Mouse (Mus musculus): Measurements from ENCODE around the gene Plekhm3. TPM values are rescaled to one million over a fixed set of nuclear protein-coding genes. Genes with fewer than 3 reads are reported as not detected.

Gene Plekhm3
- total RNA-seq, 2 experiments from 2014 or later: 8.3 to 9.6 TPM

DNA sequence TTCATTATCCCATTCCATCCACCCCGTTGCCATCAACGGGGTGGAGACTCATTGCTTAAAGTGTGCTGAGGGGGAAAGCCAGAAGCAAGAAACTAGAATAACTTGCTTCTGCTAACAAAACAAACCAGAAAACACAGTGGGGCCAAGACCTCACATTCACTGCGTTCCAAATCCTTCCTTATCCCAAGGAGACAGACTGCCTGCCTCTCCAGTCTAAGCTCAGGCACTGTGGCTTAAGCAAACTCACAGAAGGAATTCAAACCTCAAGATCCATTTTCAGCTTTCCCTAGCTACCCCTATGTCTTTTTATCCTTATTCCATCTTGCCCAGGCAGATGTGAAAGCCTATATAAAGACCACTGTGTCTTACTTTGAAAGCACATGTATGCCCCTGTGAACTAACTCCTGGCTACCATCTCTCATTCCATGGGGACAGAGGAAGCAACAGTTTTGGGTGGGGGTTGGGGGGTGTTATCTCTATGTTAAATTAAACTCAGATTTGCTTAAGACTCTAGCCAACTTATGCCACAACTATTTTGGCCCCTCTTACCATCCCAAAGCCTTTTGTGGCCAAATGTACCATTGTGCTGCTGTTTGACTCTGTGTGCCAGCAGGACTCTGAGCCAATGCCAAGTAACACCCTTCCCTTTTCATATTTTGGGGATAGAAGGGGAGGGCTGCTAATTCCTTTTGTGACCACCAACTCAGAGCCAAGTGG, 112.6 kb downstream of the Plekhm3 start:
- DNase-seq (ENCODE audit: low spot score): no peak
- intact Hi-C loops (cut with DNase I): loop anchor here (5.0 kb wide), 1 partner anchor 37 kb away; no protein-coding TSS in a partner anchor

DNA sequence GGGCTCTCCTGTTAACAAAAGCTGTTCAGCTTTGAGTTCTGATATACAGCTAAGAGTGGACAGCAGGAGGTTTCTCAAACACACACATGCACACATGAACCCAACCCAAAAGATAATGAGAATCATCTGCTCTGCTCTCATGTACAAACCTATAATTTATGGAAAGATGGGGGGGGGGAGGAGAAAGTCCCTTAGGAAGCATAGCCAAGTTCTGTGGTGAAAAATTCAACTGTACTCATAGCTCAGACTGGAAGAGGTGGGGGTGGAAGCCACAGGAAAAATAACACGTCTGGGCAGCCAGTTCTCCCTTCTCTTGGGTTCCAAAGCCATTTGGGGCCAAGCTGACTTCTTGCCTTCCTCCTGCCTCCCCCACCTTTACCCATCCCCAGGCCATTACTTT, 115.7 kb downstream of the Plekhm3 start:
- intact Hi-C loops (cut with DNase I): loop anchor here (5.0 kb wide), 1 partner anchor 34 kb away; no protein-coding TSS in a partner anchor
- no peak for DNase-seq (ENCODE audit: low spot score)

DNA sequence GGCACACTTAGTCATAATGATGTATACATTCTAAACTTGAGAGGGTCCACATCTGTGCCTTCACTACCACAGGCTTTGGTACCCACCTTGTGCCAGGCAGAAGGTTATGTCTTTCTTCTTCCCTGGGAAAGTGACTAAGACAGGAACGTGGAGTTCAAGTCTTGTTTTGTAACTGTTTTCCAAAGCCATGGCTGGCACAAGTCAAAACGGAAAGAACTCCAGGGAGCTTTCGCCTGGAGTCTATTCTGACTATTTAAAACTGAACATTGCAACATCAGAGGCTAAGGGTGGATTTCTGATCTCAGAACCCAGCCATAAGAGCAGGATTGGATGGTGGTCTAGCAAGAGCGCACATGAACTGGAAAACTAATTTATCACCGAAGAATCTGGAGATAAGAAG, 120.0 kb downstream of the Plekhm3 start:
- intact Hi-C loops (cut with DNase I): no loop called here
- DNase-seq (ENCODE audit: low spot score): no peak

DNA sequence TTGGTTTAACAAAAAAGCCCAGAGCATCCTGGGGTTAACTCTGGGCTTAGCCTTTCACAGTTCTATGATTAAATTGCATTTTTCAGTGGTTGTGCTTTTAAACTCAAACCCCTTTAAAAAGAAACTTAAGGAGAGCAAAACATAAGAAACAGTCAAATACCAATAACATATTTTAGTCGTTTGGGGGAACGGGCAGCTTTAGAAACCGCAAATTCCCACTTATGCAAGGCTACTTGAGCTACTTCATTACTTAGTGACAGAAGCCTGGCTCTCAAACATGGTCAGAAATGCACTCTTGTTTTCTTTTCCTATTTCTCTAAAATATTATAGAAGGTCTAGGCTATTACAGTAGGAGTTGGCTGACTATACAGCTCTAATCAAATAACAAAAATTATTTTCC, 120.5 kb downstream of the Plekhm3 start:
- no peak for DNase-seq (ENCODE audit: low spot score)
- intact Hi-C loops (cut with DNase I): no loop called here

DNA sequence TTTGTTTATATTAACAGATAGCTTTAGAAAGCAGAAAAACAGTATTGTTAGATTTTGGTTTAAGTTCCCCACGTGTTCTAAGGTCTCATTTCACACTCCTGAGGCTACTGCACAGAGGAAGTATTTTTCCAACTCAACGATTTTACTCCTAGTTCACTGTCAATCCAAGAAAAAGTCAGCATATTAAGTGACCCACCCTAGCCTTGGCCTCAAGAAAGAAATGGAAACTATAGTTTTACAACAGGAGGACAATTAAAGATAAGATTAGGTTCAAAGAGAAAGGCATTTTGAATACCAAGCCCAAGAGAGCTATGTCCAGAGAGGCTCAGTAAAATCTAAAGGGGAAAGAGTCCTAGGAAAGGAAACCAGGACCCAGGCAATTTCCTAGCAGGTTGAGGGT, 125.1 kb downstream of the Plekhm3 start:
- intact Hi-C loops (cut with DNase I): no loop called here
- DNase-seq (ENCODE audit: low spot score): no peak

DNA sequence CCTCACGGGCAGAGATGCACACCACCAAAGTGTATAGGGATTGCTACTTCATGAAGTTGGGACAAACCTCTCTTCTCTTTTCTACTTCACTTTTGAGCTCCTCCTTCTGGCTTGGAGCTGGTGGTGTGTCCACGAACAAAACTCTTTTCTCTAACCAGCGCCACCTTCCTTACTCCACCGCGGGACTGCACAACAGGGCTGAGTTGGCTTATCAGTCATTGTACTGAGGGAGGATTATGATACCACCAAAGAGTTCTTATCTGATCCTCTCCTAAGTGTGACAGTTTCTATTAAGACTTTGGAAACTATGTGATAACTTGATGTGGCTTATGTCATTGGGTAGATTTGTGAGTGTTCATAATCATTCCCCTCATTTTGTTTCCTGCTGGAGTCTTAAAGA, 129.2 kb downstream of the Plekhm3 start:
- DNase-seq (ENCODE audit: low spot score): no peak
- intact Hi-C loops (cut with DNase I): no loop called here

DNA sequence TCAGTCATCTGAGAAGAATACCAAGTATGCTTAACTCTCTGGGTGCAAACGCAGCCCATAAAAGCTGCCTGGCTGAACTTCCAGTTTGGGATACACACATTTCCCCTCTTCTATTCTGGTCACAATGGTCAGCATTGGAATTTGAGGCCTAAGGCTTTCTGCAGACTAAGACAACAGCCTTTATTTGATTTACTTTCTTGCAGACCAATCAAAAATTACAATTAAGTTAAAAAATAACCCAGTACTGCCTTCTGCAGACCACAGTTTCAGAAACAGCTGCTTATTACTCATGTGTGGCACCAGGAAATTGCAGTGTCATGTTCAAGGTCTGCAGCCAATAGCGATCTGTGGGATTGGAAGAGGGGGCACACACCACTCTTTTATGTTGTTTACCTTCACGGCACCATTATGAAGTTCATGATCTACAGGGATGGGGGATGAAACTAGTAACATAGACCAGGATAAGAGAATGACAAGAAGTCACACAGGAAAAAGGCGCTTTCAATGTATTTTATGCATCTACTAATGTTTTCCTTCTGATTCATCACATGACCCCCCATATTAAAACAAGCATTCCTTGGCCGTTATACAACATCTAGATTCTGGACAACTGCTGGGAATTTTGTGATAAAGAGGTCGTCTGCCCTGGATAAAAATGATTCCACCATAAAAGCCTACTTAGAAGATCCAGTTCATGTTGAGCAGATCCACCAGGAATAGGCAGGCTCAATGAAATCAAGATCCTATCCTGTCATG, 130.1 kb downstream of the Plekhm3 start:
- DNase-seq (ENCODE audit: low spot score): no peak

DNA sequence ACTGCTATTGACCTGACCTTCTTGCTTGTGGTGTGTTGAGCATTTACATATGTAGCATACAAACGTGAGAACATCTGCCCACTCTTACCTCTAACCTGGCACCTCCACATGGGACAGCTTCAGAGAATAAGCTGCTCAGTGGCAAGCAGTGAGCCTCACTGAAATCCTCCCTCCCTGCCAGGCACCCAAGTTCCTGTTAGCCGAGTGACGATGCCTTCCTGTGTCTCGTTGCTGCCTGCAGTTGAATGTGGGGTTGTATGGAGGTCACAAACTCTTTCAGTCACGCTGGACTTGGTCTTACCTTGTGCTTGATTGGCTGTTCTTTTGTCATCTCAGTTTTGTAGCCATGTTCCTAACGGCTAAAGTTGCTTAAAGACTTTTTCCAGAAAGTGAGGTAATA, 133.1 kb downstream of the Plekhm3 start:
- intact Hi-C loops (cut with DNase I): no loop called here
- no peak for DNase-seq (ENCODE audit: low spot score)

More for the DNA sequence above, 130.1 kb downstream of the Plekhm3 start:
- intact Hi-C loops (cut with DNase I): no loop called here

DNA sequence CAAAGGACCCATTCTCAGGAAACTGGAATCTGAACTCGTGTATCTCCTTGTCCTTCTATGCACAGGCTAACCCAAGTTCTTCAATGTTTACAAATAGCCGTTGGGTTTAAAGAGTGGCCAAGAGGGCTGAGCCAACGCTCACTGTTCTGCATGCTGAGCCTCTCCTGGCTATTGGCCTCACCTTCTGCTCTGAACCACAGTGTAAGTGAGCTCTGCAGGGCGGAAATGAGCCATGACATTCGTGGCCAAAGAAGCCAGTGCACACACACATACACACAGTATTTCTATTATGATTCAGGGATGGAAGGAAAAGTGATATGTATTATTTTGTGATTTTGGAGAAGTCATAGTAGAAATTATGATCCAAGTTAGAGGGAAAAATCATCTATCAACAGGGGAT, 138.9 kb downstream of the Plekhm3 start:
- DNase-seq (ENCODE audit: low spot score): no peak
- intact Hi-C loops (cut with DNase I): no loop called here

DNA sequence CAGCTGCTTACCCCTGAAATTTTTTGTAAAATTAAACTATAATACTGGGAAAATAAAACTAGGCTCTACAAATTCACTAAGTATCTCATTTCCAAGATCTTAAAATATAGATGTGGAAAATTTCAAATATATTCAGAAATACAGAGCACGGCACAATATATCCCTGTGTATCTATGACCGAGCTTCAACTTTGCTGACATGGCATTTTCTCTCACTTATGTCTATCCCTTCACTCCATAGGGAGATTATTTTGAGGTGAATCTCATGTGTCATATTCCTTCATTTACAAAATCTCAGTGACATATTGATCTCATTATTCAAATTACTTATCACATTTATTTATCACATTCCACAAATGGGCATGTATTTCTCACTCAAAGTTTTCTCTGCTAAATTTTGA, 143.4 kb downstream of the Plekhm3 start:
- intact Hi-C loops (cut with DNase I): no loop called here
- no peak for DNase-seq (ENCODE audit: low spot score)

DNA sequence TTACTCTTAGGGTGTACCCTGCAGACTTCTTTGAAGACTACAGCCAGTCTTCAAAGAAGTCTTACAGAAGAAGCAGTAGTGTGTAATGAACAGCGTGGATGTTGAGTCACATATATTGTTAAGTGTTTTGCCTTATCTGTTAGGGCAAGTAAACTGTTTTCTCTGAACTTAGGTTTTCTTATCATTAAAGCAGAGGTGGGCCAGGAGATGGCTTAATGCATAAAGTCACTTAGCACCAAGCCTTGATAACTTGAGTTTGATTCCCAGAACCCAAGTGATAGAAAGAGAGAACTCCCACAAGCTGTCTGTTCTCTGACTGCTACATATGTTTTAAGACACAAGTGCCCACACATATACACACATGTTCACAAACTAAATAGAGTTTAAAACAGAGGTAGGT, 144.7 kb downstream of the Plekhm3 start:
- intact Hi-C loops (cut with DNase I): no loop called here
- no peak for DNase-seq (ENCODE audit: low spot score)

DNA sequence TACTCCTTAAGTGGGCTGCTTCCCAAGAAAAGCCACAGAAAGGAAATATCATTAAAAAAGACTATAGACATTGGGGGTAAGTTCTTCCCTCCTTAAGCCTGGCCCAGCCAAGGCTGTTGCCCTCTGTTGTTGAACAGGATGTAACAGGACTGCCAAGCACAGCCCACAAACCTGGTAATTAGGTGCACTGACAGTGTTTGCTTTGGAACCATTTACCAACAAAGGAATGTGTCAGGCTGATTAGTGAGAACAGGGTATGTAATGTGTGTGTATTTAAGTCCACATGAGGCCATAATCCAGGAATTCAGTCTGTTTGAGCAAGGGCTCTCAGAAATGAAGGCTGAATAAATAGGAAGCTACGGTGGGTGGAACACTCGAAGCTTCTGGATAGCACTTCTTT, 147.5 kb downstream of the Plekhm3 start:
- intact Hi-C loops (cut with DNase I): loop anchor here (5.0 kb wide), 1 partner anchor 33 kb away; no protein-coding TSS in a partner anchor
- no peak for DNase-seq (ENCODE audit: low spot score)

DNA sequence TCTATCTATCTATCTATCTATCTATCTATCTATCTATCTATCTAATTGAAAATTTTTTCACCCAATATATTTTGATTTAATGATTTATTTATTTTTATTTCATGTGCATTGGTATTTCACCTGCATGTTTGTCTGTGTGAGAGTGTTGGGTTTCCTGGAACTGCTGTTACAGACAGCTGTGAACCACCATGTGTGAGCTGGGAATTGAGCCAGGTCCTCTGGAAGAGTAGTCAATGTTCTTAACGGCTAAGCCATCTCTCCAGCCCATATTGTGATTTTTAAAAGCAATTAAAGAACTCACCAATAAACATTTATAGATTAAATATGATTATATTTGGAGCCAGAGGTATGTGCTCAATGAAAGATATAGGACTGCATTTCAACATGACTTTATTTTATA, 148.9 kb downstream of the Plekhm3 start:
- DNase-seq (ENCODE audit: low spot score): no peak
- intact Hi-C loops (cut with DNase I): loop anchor here (5.0 kb wide), 1 partner anchor 35 kb away; no protein-coding TSS in a partner anchor

DNA sequence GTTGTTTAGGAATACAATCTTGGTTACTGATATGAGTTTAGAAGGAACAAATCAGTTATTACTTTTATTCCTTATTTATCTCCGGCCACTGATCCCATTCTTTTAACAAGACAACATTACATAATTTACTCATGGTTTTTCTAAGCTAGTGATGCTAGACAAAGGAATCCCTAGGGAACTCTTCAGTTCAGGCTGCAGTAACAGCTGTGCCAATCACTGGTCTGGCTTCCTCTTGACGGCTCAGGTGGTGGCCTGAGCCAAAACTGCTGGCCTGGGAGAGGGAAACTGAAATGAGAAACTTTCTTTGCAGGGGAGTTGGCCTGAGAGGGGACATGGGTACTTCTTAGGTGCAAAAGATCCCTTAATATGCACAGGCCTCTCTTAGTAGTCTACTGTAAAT, 151.4 kb downstream of the Plekhm3 start:
- intact Hi-C loops (cut with DNase I): loop anchor here (5.0 kb wide), 1 partner anchor 37 kb away; no protein-coding TSS in a partner anchor
- DNase-seq (ENCODE audit: low spot score): no peak

DNA sequence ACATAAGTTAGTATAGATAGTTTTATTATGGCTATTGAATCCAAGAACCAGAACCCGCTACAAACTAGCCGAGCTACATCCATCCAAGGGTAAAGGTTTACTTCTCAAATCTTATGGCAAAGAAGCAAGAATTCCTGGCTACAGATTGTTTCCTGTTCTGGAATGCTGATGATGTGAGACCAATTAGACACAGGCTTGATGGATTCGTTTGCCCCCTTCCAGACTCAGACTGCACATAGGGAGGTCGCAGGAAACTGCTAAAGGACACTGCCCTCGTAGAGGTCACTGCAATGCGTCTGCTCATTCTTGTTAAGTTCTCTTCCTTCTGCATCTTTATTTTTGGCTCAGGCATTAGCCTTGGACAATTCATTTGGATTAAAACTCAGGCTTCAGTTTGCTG, 154.0 kb downstream of the Plekhm3 start:
- intact Hi-C loops (cut with DNase I): no loop called here

DNA sequence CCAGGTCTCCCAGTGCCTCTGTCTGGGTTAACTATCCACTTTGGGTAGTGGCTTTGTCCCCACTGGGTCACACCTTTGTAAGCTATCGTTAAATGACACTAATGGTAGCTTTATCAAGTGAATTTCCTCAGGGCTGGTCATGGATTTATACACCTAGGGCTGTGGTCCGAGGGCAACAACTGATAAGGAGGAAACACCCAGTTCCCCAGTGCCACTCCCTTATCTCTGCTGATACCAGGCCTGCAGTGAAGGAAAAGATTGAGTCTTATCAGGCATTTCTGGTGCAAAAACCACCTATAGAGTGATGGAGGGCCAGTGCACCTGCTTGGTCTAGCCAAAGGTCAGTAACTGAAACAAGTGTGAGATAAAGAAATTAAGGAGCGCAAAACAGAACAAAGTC, 159.0 kb downstream of the Plekhm3 start:
- intact Hi-C loops (cut with DNase I): no loop called here
- DNase-seq (ENCODE audit: low spot score): no peak

More for the DNA sequence above, 154.0 kb downstream of the Plekhm3 start:
- no peak for DNase-seq (ENCODE audit: low spot score)

DNA sequence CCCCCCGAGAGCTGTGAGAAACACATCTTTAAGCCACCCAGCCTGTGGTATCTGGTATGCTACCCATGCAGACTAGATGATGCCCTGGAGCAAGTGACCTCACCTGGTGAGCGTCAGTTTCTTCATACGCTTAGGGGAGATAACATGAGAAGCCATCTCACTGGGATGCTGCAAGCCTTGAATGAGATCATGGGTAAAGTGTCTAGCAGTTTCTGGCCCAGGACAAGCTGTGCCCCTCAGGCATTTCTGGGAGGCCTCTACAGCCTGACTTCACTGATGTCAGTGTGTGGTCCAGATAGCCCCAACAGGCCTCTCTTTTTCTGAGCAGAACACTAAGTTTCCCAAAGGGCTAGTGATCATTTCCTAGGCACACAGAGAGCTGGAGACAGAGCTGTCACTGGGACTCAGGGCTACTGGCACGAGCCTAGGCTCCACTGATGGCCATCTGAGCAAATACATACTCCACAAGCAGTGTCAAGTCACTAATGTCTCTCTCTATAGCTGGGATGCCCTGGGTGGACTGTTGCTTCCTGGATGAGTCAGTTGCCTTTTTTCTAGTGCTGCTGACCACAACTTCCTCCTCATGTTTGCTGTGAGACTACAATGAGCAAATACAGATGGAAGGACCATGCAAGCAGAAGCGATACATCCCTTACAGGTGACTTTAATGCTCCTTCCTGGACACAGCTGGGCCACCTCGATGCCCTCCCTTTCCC, 159.6 kb downstream of the Plekhm3 start:
- DNase-seq (ENCODE audit: low spot score): no peak
- intact Hi-C loops (cut with DNase I): no loop called here

DNA sequence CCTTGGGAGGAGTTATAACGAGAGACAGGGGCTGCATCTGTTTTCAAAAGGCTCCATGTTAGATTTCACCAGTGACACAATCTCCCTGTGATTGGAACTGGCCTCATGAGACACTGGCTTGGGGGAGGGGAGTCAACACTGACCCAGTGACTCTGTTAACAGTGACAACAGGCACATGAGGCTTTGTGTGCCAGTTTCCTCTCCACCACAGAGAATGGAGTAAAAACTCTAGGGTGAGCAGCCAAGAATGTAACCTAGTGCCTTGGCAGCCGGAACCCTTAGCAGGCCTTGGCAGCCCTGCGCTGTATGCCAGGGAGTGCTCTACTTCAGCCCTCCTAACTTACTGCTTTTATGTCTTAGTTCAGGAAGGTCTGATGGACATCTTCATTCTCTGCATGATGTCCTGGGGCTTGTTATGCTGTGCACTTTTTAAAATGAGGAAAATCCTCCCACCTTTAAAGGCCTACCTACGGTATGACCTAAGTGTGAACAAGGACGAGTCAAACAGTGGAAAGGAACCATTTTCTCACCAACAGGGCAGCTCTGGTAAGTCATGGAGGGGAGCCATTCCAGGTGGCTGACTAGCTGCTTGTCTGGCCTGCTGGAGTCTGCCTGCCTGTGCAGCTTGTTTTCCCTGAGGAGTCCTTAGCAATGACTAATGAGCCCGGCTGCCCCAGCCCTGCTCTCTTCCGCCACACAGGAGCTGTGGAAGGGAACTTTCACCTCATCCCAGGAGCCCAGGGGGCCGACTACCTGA, 161.2 kb downstream of the Plekhm3 start:
- DNase-seq (ENCODE audit: low spot score): no peak
- intact Hi-C loops (cut with DNase I): no loop called here

DNA sequence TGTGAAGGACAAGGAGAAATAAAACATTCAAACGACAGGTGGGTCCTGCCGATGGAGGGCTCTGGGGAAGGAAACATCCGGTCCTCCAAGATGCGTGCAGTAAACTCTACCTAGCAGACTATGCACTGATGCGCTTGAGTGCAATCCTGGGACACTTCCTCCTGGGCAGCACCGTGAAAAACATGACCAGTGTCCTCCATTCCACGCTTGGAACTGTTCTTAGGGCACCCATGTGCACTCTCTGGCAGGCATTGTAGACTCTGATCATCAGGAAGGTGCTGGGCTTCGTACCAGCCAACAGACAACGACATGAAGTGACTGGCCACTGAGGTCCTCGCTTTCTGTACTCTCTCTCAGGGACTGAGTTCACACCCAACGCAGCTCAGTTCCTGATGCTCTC, 162.5 kb downstream of the Plekhm3 start:
- intact Hi-C loops (cut with DNase I): loop anchor here (5.0 kb wide), 2 partner anchors 57 to 123 kb away; partner anchors contain the start of gene Fzd5

DNA sequence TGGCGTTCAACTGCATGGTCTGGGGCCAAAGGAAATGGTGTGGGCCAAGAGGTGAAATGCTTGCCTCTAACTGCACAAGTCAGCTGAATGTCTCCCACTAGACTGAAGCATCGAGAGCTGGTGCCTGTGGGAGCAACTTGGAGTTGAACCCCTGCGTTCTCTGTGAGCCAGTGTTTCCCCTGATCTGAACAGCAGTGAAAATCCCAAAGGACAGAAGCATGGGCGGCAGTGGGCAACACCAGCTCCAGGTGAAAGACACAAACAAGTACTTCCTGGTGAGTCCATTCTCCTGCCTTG, 163.4 kb downstream of the Plekhm3 start:
- DNase-seq (ENCODE audit: low spot score): no peak
- intact Hi-C loops (cut with DNase I): loop anchor here (5.0 kb wide), 2 partner anchors 56 to 124 kb away; partner anchors contain the start of gene Fzd5

More for the DNA sequence above, 162.5 kb downstream of the Plekhm3 start:
- DNase-seq (ENCODE audit: low spot score): no peak

Measured in heart, postnatal 25 days (tissue).